Mouse (Mus musculus): Measurements from ENCODE around the gene Rnpep.

GRCm38 (mm10) chr1:135260931-135261330 is 23.0 kb downstream of the Rnpep start:
- TF ChIP-seq POLR2A (IDR thresholded peaks at IDR 0.05; ENCODE audit: insufficient read length, low read depth) (no peak), E2F4 (IDR thresholded peaks at IDR 0.05; ENCODE audit: insufficient read depth) (no peak), USF1 (IDR thresholded peaks at IDR 0.05; ENCODE audit: low read depth) (no peak)
